Mouse (Mus musculus): ENCODE results near the gene Ttll5.

DNA sequence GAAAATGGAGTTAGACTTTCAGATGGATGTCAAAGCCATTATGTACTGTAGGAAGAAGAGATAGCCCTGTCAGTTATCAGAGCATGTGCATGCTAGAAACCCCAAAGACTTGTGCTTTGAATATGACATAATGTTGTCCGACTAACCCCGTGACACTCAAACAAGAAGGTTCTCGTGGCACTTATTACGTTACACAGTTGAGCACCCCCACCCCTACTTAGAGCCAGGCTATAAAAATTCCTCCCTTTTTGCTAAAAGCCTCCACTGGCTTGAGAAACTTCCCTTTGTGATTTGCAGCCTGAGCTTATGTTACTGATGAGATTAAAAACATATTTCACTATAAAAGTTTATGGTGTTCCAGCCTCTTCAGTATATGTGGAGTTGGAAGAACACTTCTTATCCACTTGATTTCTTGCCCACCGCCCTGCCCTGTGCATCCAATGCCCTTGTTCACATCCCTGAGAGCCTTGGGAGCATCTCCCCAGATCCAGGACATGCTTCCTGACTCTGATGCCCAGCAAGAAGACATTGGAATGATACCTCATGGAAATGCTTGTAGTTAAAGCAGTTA lies 169.4 kb downstream of the Ttll5 start:
- no peak for TF ChIP-seq POLR2A (IDR thresholded peaks at IDR 0.05; ENCODE audit: extremely low read depth, insufficient read depth, low read length)
- no peak for TF ChIP-seq CTCF (IDR thresholded peaks at IDR 0.05; ENCODE audit: extremely low read depth, insufficient read depth, low read length)
